Mouse (Mus musculus): Measurements from ENCODE around the gene Gm36079.
"Not testable (repeated sequence)": the region's sequence is repeated elsewhere in the genome, so short reads cannot be mapped to it uniquely, and the experiment has no call there.

- not testable (repeated sequence) for TF ChIP-seq EP300, CTCF (IDR thresholded peaks at IDR 0.05; ENCODE audit: low read depth)
Observed at GRCm38 (mm10) chr13:119991264-119991663, 35.5 kb downstream of the Gm36079 start.
